Mouse (Mus musculus): ENCODE measurements around the gene Akr1cl. TPM values are rescaled to one million over a fixed set of nuclear protein-coding genes. Genes with fewer than 3 reads are reported as not detected.

Akr1cl gene
- polyA plus RNA-seq, 2 experiments: 0.02 TPM; not detected in 1

DNA sequence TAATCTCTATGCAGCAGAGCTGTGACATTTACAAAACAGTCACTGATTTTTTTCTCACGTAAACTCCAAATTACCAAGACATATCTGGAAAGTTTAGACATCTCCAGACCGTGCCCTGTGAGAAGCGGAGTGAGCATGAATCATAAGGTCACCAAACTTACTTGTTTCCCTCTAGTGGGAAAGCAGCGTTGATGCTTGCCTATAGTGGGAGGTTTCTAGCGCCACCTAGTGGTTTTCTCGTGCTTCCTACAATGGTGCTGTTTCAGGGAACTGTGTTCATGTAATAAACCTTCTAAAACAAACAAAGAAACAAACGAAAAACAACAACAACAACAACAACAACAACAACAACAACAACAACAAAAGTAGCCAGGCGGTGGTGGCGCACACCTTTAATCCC is 22.4 kb downstream of the Akr1cl start:
- no peak overlapping the region for H3K27ac ChIP-seq
- H3K36me3 ChIP-seq (replicated peaks; ENCODE audit: control insufficient read depth, insufficient read depth, low read depth): no peaks in the 10 kb centered on the region
- DNase-seq (ENCODE audit: low read depth in 3 of 3, low spot score in 3 of 3) (peak; percentile 45 to 51 (median 49)), ATAC-seq (ENCODE audit: insufficient read depth) (no peak; the same call in 1 of the 2 replicates)
- no peaks in the 10 kb centered on the region for H3K4me1 ChIP-seq (replicated peaks; ENCODE audit: control insufficient read depth in 2 of 2, insufficient read depth in 2 of 2, low read length in 1 of 2)
- no peaks in the 10 kb centered on the region for H3K9me3 ChIP-seq (ENCODE audit: control insufficient read depth, low read length)
- H3K4me3 ChIP-seq (ENCODE audit: insufficient read depth in 1 of 2, low read depth in 2 of 2, low read length in 2 of 2): no peak overlapping the region
- no peaks in the 10 kb centered on the region for H3K27me3 ChIP-seq (ENCODE audit: control insufficient read depth, insufficient read depth, low read length)
- TF ChIP-seq CTCF (IDR thresholded peaks at IDR 0.05; ENCODE audit: low read depth): peak; percentile 90
- no peak for TF ChIP-seq EP300 (IDR thresholded peaks at IDR 0.05; ENCODE audit: low read depth)
- no peak overlapping the region for H3K9ac ChIP-seq (replicated peaks)
- WGBS (ENCODE audit: insufficient replicate concordance): 9% methylated on average over 9 of the region's 9 CpGs
- H3K4me2 ChIP-seq (ENCODE audit: low read depth): no peak overlapping the region

DNA sequence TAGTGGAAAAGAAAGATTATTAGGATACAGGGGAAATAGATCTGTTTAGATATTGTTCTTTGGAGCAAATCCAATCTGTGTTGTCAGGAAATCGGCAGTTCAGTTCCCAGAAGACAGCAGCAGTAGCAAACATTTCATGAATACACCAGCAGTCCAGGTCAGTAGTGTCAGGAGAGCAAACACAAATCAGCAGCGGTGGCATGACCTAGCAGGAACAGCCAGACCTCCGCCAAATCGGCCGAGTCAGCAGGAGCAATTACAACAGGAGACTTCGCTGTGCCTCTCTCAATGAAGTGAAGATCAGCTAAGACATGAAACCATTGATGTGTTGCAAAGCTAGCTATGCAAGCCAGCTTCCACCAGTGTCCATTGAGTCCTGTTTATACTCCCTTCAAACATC is 27.0 kb downstream of the Akr1cl start:
- TF ChIP-seq EP300 (IDR thresholded peaks at IDR 0.05; ENCODE audit: low read depth) (no peak), CTCF (IDR thresholded peaks at IDR 0.05; ENCODE audit: low read depth) (no peak)
- Histone ChIP-seq H3K9me3 (ENCODE audit: control insufficient read depth, low read length) (no peaks in the 10 kb centered on the region), H3K4me3 (ENCODE audit: insufficient read depth in 1 of 2, low read depth in 2 of 2, low read length in 2 of 2) (no peak overlapping the region), H3K27me3 (ENCODE audit: control insufficient read depth, insufficient read depth, low read length) (no peaks in the 10 kb centered on the region), H3K4me1 (replicated peaks; ENCODE audit: control insufficient read depth in 2 of 2, insufficient read depth in 2 of 2, low read length in 1 of 2) (no peaks in the 10 kb centered on the region), H3K4me2 (ENCODE audit: low read depth) (no peak overlapping the region), H3K9ac (replicated peaks) (no peak overlapping the region), H3K36me3 (replicated peaks; ENCODE audit: control insufficient read depth, insufficient read depth, low read depth) (no peaks in the 10 kb centered on the region), H3K27ac (no peak overlapping the region)
- no peak for ATAC-seq (ENCODE audit: insufficient read depth)
- WGBS (ENCODE audit: insufficient replicate concordance): 67% methylated on average over 6 of the region's 6 CpGs
- no peak for DNase-seq (ENCODE audit: low read depth in 3 of 3, low spot score in 3 of 3)

DNA sequence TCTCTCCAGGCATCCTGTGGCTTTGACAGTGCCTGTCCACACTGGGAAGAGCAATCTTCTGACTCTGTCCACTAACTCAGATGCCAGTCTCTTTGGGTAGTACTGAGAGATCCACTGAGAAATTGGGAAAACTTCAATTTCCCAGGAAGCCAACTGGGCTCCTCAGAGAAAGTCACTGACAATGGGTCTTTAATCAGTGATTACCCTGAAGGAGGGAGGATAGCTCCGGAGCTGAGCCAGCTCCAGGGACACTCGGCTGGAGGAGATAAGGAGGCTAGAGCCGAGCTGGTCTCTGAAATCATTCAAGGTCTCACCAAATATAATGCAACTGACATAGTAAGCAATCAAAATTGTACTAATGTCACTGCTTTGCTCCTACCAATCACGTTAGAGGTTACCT is 28.0 kb downstream of the Akr1cl start:
- ATAC-seq (ENCODE audit: insufficient read depth): no peak
- no peak for TF ChIP-seq CTCF (IDR thresholded peaks at IDR 0.05; ENCODE audit: low read depth)
- H3K36me3 ChIP-seq (replicated peaks; ENCODE audit: control insufficient read depth, insufficient read depth, low read depth): no peaks in the 10 kb centered on the region
- no peaks in the 10 kb centered on the region for H3K9me3 ChIP-seq (ENCODE audit: control insufficient read depth, low read length)
- DNase-seq (ENCODE audit: low read depth in 3 of 3, low spot score in 3 of 3): no peak
- H3K27me3 ChIP-seq (ENCODE audit: control insufficient read depth, insufficient read depth, low read length): no peaks in the 10 kb centered on the region
- no peaks in the 10 kb centered on the region for H3K4me1 ChIP-seq (replicated peaks; ENCODE audit: control insufficient read depth in 2 of 2, insufficient read depth in 2 of 2, low read length in 1 of 2)
- 48% methylated on average over 4 of the region's 4 CpGs for WGBS (ENCODE audit: insufficient replicate concordance)
- H3K27ac ChIP-seq: no peak overlapping the region
- no peak overlapping the region for H3K4me3 ChIP-seq (ENCODE audit: insufficient read depth in 1 of 2, low read depth in 2 of 2, low read length in 2 of 2)
- no peak overlapping the region for H3K9ac ChIP-seq (replicated peaks)
- H3K4me2 ChIP-seq (ENCODE audit: low read depth): no peak overlapping the region

DNA sequence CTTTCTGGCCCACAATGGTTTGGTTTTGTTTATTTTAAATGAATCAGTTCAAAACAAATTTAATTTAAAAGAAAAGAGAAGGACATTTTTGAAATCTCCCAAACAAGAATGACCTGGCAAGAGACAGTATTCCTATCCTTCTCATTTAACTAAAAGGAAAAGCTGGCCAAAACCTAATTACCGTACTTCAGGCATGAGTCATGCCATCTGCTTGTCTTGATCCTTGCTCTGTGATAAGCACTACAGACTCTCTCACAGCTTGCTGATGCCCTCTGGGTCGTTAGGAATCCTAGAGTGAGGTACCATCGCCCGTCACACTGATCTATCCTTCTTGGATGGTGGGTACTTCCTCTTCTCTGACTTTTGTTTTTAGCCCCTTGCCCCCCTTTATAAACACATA is 39.4 kb downstream of the Akr1cl start:
- Histone ChIP-seq H3K27ac (no peak overlapping the region), H3K27me3 (ENCODE audit: control insufficient read depth, insufficient read depth, low read length) (no peaks in the 10 kb centered on the region), H3K9ac (replicated peaks) (no peak overlapping the region), H3K36me3 (replicated peaks; ENCODE audit: control insufficient read depth, insufficient read depth, low read depth) (no peaks in the 10 kb centered on the region), H3K4me2 (ENCODE audit: low read depth) (no peak overlapping the region), H3K9me3 (ENCODE audit: control insufficient read depth, low read length) (no peaks in the 10 kb centered on the region), H3K4me3 (ENCODE audit: insufficient read depth in 1 of 2, low read depth in 2 of 2, low read length in 2 of 2) (no peak overlapping the region), H3K4me1 (replicated peaks; ENCODE audit: control insufficient read depth in 2 of 2, insufficient read depth in 2 of 2, low read length in 1 of 2) (no peaks in the 10 kb centered on the region)
- TF ChIP-seq EP300 (IDR thresholded peaks at IDR 0.05; ENCODE audit: low read depth) (no peak), CTCF (IDR thresholded peaks at IDR 0.05; ENCODE audit: low read depth) (no peak)
- DNase-seq (ENCODE audit: low read depth in 3 of 3, low spot score in 3 of 3) (no peak), ATAC-seq (ENCODE audit: insufficient read depth) (no peak)
- WGBS (ENCODE audit: insufficient replicate concordance): 51% methylated on average over 4 of the region's 4 CpGs

DNA sequence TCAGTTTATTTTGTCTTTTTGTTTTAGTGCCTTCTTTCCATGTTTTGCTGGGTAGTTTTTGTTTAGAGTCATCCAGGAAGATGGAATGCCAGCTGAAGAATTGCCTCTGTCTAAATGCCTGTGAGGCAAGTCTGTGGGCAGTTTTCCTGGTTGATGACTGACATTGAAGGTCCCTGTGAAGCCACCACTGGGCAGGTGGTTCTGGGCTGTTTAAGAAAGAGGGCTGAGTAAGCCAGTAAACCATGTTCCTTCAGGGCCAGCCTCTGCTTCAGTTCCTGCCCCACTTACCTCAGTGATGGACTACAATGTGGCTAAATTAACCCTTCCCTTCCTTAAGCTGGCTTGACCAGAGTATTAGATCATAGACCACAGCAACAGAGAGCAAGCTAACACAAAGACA is 44.4 kb downstream of the Akr1cl start:
- ATAC-seq (ENCODE audit: insufficient read depth) (no peak), DNase-seq (ENCODE audit: low read depth in 3 of 3, low spot score in 3 of 3) (no peak)
- no peak overlapping the region for H3K4me2 ChIP-seq (ENCODE audit: low read depth)
- H3K27me3 ChIP-seq (ENCODE audit: control insufficient read depth, insufficient read depth, low read length): no peaks in the 10 kb centered on the region
- no peaks in the 10 kb centered on the region for H3K36me3 ChIP-seq (replicated peaks; ENCODE audit: control insufficient read depth, insufficient read depth, low read depth)
- no peak overlapping the region for H3K9ac ChIP-seq (replicated peaks)
- no peaks in the 10 kb centered on the region for H3K9me3 ChIP-seq (ENCODE audit: control insufficient read depth, low read length)
- H3K4me1 ChIP-seq (replicated peaks; ENCODE audit: control insufficient read depth in 2 of 2, insufficient read depth in 2 of 2, low read length in 1 of 2): no peaks in the 10 kb centered on the region
- TF ChIP-seq CTCF (IDR thresholded peaks at IDR 0.05; ENCODE audit: low read depth) (no peak), EP300 (IDR thresholded peaks at IDR 0.05; ENCODE audit: low read depth) (no peak)
- no peak overlapping the region for H3K4me3 ChIP-seq (ENCODE audit: insufficient read depth in 1 of 2, low read depth in 2 of 2, low read length in 2 of 2)
- H3K27ac ChIP-seq: no peak overlapping the region

- no peak overlapping the region for H3K27ac ChIP-seq
These were observed 46.4 kb downstream of the Akr1cl start for GRCm38 (mm10) chr1:64986120-64986519.

More at GRCm38 (mm10) chr1:64986120-64986519, 46.4 kb downstream of the Akr1cl start:
- ATAC-seq (ENCODE audit: insufficient read depth): no peak
- peak; percentile 60 for TF ChIP-seq CTCF (IDR thresholded peaks at IDR 0.05; ENCODE audit: low read depth)
- no peak for TF ChIP-seq EP300 (IDR thresholded peaks at IDR 0.05; ENCODE audit: low read depth)
- no peaks in the 10 kb centered on the region for H3K9me3 ChIP-seq (ENCODE audit: control insufficient read depth, low read length)
- 33% methylated on average over 7 of the region's 7 CpGs for WGBS (ENCODE audit: insufficient replicate concordance)
- H3K4me2 ChIP-seq (ENCODE audit: low read depth): no peak overlapping the region
- H3K36me3 ChIP-seq (replicated peaks; ENCODE audit: control insufficient read depth, insufficient read depth, low read depth): no peaks in the 10 kb centered on the region
- no peaks in the 10 kb centered on the region for H3K27me3 ChIP-seq (ENCODE audit: control insufficient read depth, insufficient read depth, low read length)
- H3K4me3 ChIP-seq (ENCODE audit: insufficient read depth in 1 of 2, low read depth in 2 of 2, low read length in 2 of 2): no peak overlapping the region
- H3K4me1 ChIP-seq (replicated peaks; ENCODE audit: control insufficient read depth in 2 of 2, insufficient read depth in 2 of 2, low read length in 1 of 2): no peaks in the 10 kb centered on the region
- no peak overlapping the region for H3K9ac ChIP-seq (replicated peaks)
- DNase-seq (ENCODE audit: low read depth in 3 of 3, low spot score in 3 of 3): peak; percentile 9 to 23 (median 23)
